Mouse (Mus musculus) MEL (cell line): ENCODE data around the gene 2610528J11Rik.

Source experiments
- ELF1 ChIP-seq: IDR thresholded peaks from 2 replicates; pipeline ENCODE4 v1.6.1; 2014; ENCODE audit warnings: low read depth, mild to moderate bottlenecking, inconsistent platforms, low read length, improper control_type of control experiment, moderate library complexity
- JUND ChIP-seq: IDR thresholded peaks from 2 replicates; pipeline ENCODE4 v1.6.1; 2011; ENCODE audit warnings: low read depth, mild to moderate bottlenecking, improper control_type of control experiment, low read length
- MAZ ChIP-seq: IDR thresholded peaks from 2 replicates; pipeline ENCODE4 v1.6.1; 2012; ENCODE audit warnings: low read depth, mild to moderate bottlenecking, inconsistent platforms, low read length, improper control_type of control experiment
- POLR2A ChIP-seq, 2 experiments: IDR thresholded peaks; 2 replicates each; pipeline ENCODE4 v1.6.1; 2011 to 2012; ENCODE audit warnings: low read length in 2 of 2, mild to moderate bottlenecking in 2 of 2, control low read depth in 1 of 2, improper control_type of control experiment in 1 of 2, low read depth in 1 of 2, moderate library complexity in 1 of 2; ENCODE audit not compliant: control insufficient read depth in 1 of 2, insufficient read depth in 1 of 2, poor library complexity in 1 of 2
- RCOR1 ChIP-seq: IDR thresholded peaks from 2 replicates; pipeline ENCODE4 v1.6.1; 2012; ENCODE audit warnings: low read depth, mild to moderate bottlenecking, inconsistent platforms, low read length, improper control_type of control experiment
- ZC3H11A ChIP-seq: IDR thresholded peaks from 2 replicates; pipeline ENCODE4 v1.6.1; 2012; ENCODE audit warnings: low read depth, mild to moderate bottlenecking, inconsistent platforms, low read length, improper control_type of control experiment
- ZMIZ1 ChIP-seq: IDR thresholded peaks from 2 replicates; pipeline ENCODE4 v1.6.1; 2012; ENCODE audit warnings: low read depth, mild to moderate bottlenecking, inconsistent platforms, low read length, improper control_type of control experiment, moderate library complexity

GRCm38 (mm10) chr4:118533605-118534004 is 6.8 kb downstream of the 2610528J11Rik start:
- TF ChIP-seq ZC3H11A, result no peak
- no peak for TF ChIP-seq ZMIZ1
- no peak for TF ChIP-seq RCOR1
- no peak for TF ChIP-seq ELF1
- no peak for TF ChIP-seq MAZ
- TF ChIP-seq POLR2A (IDR thresholded peaks at IDR 0.05; ENCODE audit: control insufficient read depth in 1 of 2, insufficient read depth in 1 of 2, low read depth in 1 of 2, low read length in 2 of 2, poor library complexity in 1 of 2), result no peak
- no peak for TF ChIP-seq JUND
